Mouse (Mus musculus) heart, adult 18-20 months (tissue): ENCODE results near the gene Smc6. TPM values are rescaled to one million over a fixed set of nuclear protein-coding genes. Genes with fewer than 3 reads are reported as not detected.

Source experiments
- microRNA-seq, 2 experiments: library from miRNA; unstranded; fragments of <30 nt; microRNA quantifications; one replicate each; pipeline ENCODE4 v1.2.0; 2022
- total RNA-seq, 2 experiments: library from RNA; stranded (reverse); gene quantifications; 2 replicates each; pipeline ENCODE4 v1.2.3; 2021

Smc6 gene
- total RNA-seq, 2 experiments from 2014 or later: 39.0 to 50.7 TPM

Small RNAs within 50 kb of the gene (microRNA-seq; reads per million reads assigned to microRNA genes)
- gene Mir7675: 0 reads per million in 2 experiments

Other genes starting within 250 kb of the Smc6 start
- under 1 TPM; 0.84 to 0.90 TPM for gene Kcns3, start 114.8 kb upstream of the Smc6 start, total RNA-seq
- not detected for gene Msgn1, start 56.9 kb upstream of the Smc6 start, total RNA-seq
- 1 to 10 TPM; 1.1 to 1.3 TPM for gene Gen1, start 85 bp upstream of the Smc6 start, total RNA-seq
- gene Vsnl1, start 170.7 kb downstream of the Smc6 start, total RNA-seq: under 1 TPM; 0.40 to 0.62 TPM
- not detected for gene Rad51ap2, start 190.2 kb downstream of the Smc6 start, total RNA-seq